Mouse (Mus musculus) spleen, adult 2 months (tissue): ENCODE results near the gene Fanca.

ENCODE experiments used
- CTCF ChIP-seq: fragments of 200-500 bp; IDR thresholded peaks from 2 replicates; pipeline ENCODE4 v1.5.1; 2011; ENCODE audit warnings: mild to moderate bottlenecking, inconsistent platforms; ENCODE audit not compliant: insufficient read depth, insufficient read length, insufficient replicate concordance; ENCODE audit errors: extremely low read depth
- POLR2A ChIP-seq: fragments of 200-500 bp; IDR thresholded peaks from 2 replicates; pipeline ENCODE4 v1.6.1; 2011; ENCODE audit warnings: low read depth, low read length, inconsistent platforms

- TF ChIP-seq CTCF (no peak), POLR2A (no peak)
Observed at GRCm38 (mm10) chr8:123352118-123352517, 33.7 kb upstream of the Fanca start.
